Mouse (Mus musculus): ENCODE results near the gene Usp50.

DNA sequence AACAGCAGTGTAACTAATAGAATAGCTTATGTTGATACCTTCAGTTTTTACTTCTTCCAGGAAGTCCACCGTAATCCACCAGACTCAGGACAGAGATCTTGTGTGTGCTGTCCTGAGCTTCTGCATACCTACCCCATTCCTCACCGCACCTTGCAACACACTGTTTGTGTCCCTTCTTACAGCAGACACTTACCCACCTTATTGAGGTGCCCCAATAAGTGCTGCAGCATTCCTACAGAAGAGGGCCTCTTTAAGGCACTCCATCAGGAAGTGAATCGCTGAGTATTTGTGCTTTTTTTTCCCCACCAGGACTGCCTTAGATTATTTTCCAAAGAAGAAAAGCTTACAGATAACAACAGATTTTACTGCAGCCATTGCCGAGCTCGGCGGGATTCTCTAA is 27.6 kb downstream of the Usp50 start:
- TF ChIP-seq CTCF (IDR thresholded peaks at IDR 0.05; ENCODE audit: extremely low read depth, insufficient read depth, insufficient read length, insufficient replicate concordance) (no peak), POLR2A (IDR thresholded peaks at IDR 0.05; ENCODE audit: low read depth, low read length) (no peak)

Measured in spleen, adult 2 months (tissue).